Mouse (Mus musculus): ENCODE data around the gene Gimap1. TPM values are rescaled to one million over a fixed set of nuclear protein-coding genes. Genes with fewer than 3 reads are reported as not detected.

The Gimap1 gene
- polyA plus RNA-seq, 1 experiment from 2014 or later: 6.1 TPM

DNA sequence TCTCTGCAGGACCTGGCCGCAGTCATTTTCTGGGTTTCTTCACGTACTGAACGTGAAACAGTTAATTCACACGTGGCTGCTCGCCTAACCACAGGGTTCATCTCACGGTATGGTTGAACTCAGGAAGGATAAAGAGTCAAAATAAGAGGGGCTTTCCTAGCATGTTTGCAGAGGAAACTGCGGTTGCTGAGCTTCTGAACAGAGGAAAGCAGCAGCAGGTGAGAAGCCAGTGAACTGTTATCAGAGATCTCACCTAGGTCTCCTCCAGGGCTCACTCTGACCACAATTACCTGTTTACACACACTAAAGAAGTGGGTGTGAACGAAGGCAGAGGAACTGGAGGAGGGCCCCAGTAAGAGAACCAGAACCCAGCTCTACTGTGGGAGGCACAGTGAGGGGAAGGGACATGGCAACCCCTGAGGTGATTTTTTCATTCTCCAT, 6.0 kb upstream of the Gimap1 start:
- WGBS: 53% methylated on average over 8 of the region's 8 CpGs
- DNase-seq (ENCODE audit: low spot score) (no peak), ATAC-seq (ENCODE audit: low FRiP score) (no peak)
- no peaks in the 10 kb centered on the region for H3K4me1 ChIP-seq (replicated peaks; ENCODE audit: control insufficient read depth, insufficient read depth, low read length)
- H3K36me3 ChIP-seq (ENCODE audit: control insufficient read depth, insufficient read depth, low read length): no peaks in the 10 kb centered on the region
- no peak overlapping the region for H3K4me3 ChIP-seq (ENCODE audit: low read depth, low read length)
- H3K9me3 ChIP-seq (ENCODE audit: control insufficient read depth, low read length): no peaks in the 10 kb centered on the region
- no peak overlapping the region for H3K9ac ChIP-seq (ENCODE audit: low read depth, low read length)
- H3K27me3 ChIP-seq (ENCODE audit: control insufficient read depth, insufficient read depth, low read length): no peaks in the 10 kb centered on the region
- H3K4me2 ChIP-seq (replicated peaks; ENCODE audit: low read depth, low read length): no peak overlapping the region
- H3K27ac ChIP-seq (ENCODE audit: low read depth, low read length): no peak overlapping the region

DNA sequence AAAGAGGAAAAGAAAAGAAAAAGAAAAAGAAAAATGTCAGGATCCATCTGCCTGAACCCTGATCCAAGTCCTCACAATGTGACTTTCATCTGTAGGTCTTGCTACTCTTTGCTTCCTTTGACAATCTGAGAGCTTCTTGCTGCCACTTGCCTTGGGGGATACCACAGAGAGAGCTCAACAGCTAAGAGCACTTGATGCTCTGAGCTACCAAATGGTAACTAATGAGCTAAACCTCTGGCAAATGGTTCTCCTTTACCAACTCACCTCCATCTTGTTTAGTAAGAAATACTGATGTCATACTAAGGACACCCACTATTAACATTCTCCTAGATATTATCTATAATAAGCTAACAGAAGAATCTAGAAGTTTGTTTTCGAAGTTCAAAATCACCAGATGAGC, 5.2 kb upstream of the Gimap1 start:
- Histone ChIP-seq H3K9ac (ENCODE audit: low read depth, low read length) (no peak overlapping the region), H3K4me3 (ENCODE audit: low read depth, low read length) (no peak overlapping the region), H3K27me3 (ENCODE audit: control insufficient read depth, insufficient read depth, low read length) (no peaks in the 10 kb centered on the region), H3K36me3 (ENCODE audit: control insufficient read depth, insufficient read depth, low read length) (no peaks in the 10 kb centered on the region), H3K27ac (ENCODE audit: low read depth, low read length) (no peak overlapping the region), H3K4me1 (replicated peaks; ENCODE audit: control insufficient read depth, insufficient read depth, low read length) (no peaks in the 10 kb centered on the region), H3K9me3 (ENCODE audit: control insufficient read depth, low read length) (no peaks in the 10 kb centered on the region), H3K4me2 (replicated peaks; ENCODE audit: low read depth, low read length) (no peak overlapping the region)
- no peak for ATAC-seq (ENCODE audit: low FRiP score)
- WGBS: 80% methylated on average over 1 of the region's 1 CpGs
- no peak for DNase-seq (ENCODE audit: low spot score)

DNA sequence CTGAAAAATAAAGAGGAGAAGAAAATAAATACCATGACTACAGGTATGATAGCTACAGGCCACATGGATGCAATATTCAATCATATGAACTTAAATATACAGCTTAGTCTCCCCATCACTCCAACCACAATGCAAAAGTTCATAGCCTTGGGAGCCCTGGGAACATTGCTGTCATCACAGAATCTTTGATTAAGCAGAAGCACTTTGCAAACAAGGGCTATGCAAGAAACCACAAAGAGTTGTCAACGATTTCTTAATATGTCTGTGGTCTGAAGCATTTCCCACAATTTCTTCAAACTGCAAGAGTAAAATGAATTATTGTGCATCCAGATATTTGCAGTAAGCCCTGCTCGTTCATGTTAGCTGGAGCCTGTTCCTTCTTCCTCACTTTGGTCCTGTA, 1.8 kb upstream of the Gimap1 start:
- Histone ChIP-seq H3K9me3 (ENCODE audit: control insufficient read depth, low read length) (no peaks in the 10 kb centered on the region), H3K9ac (ENCODE audit: low read depth, low read length) (no peak overlapping the region), H3K4me2 (replicated peaks; ENCODE audit: low read depth, low read length) (no peak overlapping the region), H3K27ac (ENCODE audit: low read depth, low read length) (no peak overlapping the region), H3K27me3 (ENCODE audit: control insufficient read depth, insufficient read depth, low read length) (peaks cover 4% of the 10 kb centered on the region; the same call in 1 of the 2 replicates), H3K4me1 (replicated peaks; ENCODE audit: control insufficient read depth, insufficient read depth, low read length) (no peaks in the 10 kb centered on the region), H3K4me3 (ENCODE audit: low read depth, low read length) (no peak overlapping the region), H3K36me3 (ENCODE audit: control insufficient read depth, insufficient read depth, low read length) (no peaks in the 10 kb centered on the region)
- no peak for DNase-seq (ENCODE audit: low spot score)
- WGBS: 74% methylated on average over 2 of the region's 2 CpGs
- no peak for ATAC-seq (ENCODE audit: low FRiP score)

DNA sequence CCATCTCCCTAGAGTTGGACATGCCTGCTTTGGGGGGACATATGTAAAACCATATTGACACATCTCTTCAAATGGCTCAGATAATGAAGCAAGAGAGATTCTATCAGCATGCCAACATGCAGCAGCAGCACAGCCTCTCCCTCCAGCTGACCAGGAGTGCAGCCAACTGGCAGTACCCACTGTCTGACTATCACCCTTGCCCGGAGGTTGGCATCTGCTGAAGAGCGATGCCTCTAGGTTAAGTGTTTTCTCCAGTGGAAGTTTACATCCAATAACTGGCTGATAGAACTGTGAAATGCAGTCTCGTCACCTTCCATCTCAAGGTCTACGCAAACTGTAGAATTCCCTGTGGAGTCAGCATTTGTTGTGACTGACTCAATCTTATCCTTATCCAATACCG, 1.2 kb upstream of the Gimap1 start:
- 90% methylated on average over 5 of the region's 5 CpGs for WGBS
- Histone ChIP-seq H3K4me3 (ENCODE audit: low read depth, low read length) (no peak overlapping the region), H3K36me3 (ENCODE audit: control insufficient read depth, insufficient read depth, low read length) (no peaks in the 10 kb centered on the region), H3K27ac (ENCODE audit: low read depth, low read length) (no peak overlapping the region), H3K9me3 (ENCODE audit: control insufficient read depth, low read length) (no peaks in the 10 kb centered on the region), H3K27me3 (ENCODE audit: control insufficient read depth, insufficient read depth, low read length) (peaks cover 10% of the 10 kb centered on the region), H3K4me2 (replicated peaks; ENCODE audit: low read depth, low read length) (no peak overlapping the region), H3K4me1 (replicated peaks; ENCODE audit: control insufficient read depth, insufficient read depth, low read length) (no peaks in the 10 kb centered on the region; the same call in 1 of the 2 replicates), H3K9ac (ENCODE audit: low read depth, low read length) (no peak overlapping the region)
- no peak for ATAC-seq (ENCODE audit: low FRiP score)
- no peak for DNase-seq (ENCODE audit: low spot score)

DNA sequence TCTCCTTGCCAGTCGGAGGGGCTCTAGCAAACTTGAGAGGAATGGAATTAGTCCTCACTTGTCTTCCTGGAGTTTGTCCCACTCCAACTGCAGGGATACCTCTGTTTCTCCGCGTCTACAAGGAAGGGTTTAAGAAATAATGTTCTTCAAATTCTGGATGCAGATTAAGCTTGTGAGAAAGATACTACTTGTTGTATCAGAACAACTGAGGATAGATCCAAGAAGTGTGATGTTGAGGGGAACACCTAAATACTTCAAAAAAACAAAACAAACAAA, 864 bp downstream of the Gimap1 start:
- H3K9me3 ChIP-seq (ENCODE audit: control insufficient read depth, low read length): no peaks in the 10 kb centered on the region
- H3K36me3 ChIP-seq (ENCODE audit: control insufficient read depth, insufficient read depth, low read length): no peaks in the 10 kb centered on the region
- H3K4me2 ChIP-seq (replicated peaks; ENCODE audit: low read depth, low read length): no peak overlapping the region
- ATAC-seq (ENCODE audit: low FRiP score) (no peak), DNase-seq (ENCODE audit: low spot score) (no peak)
- H3K27me3 ChIP-seq (ENCODE audit: control insufficient read depth, insufficient read depth, low read length): peaks cover 15% of the 10 kb centered on the region
- no peaks in the 10 kb centered on the region; the same call in 1 of the 2 replicates for H3K4me1 ChIP-seq (replicated peaks; ENCODE audit: control insufficient read depth, insufficient read depth, low read length)
- no peak overlapping the region for H3K4me3 ChIP-seq (ENCODE audit: low read depth, low read length)
- 92% methylated on average over 3 of the region's 3 CpGs for WGBS
- H3K27ac ChIP-seq (ENCODE audit: low read depth, low read length): no peak overlapping the region
- no peak overlapping the region for H3K9ac ChIP-seq (ENCODE audit: low read depth, low read length)

DNA sequence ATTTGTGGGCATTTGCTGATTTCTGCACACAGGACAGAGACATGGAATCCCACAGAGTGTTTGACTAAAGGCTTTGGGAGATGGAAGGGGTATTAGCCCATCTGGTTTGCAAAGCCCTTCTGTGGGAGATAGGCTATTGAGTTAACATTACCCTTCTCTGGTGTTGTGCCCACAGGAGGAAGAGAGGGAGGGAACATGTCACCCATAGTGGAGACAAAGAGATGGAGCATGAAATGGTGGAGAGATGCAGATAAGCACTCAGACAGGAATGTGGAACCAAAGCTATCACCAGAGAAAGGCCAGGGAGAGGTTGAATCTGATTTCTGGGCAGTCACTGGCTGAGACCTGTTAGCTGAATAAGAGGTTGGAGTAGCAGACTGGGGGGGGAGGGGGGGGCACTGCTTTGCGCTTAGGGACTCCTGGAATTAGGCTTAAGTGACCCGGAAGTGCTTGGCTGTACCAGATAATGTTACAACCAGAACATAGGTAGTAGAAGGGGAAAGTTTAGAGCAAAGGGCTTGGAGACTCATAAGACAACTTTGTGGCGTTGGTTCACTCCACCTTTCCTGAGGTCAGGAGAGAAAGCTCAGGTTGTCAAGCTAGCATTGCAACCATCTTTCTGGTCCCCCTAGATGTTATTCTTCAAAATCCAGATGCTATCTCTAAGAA, 1.8 kb downstream of the Gimap1 start:
- Histone ChIP-seq H3K9ac (ENCODE audit: low read depth, low read length) (no peak overlapping the region), H3K4me2 (replicated peaks; ENCODE audit: low read depth, low read length) (no peak overlapping the region), H3K4me3 (ENCODE audit: low read depth, low read length) (no peak overlapping the region), H3K36me3 (ENCODE audit: control insufficient read depth, insufficient read depth, low read length) (no peaks in the 10 kb centered on the region), H3K9me3 (ENCODE audit: control insufficient read depth, low read length) (no peaks in the 10 kb centered on the region), H3K4me1 (replicated peaks; ENCODE audit: control insufficient read depth, insufficient read depth, low read length) (no peaks in the 10 kb centered on the region; the same call in 1 of the 2 replicates), H3K27ac (ENCODE audit: low read depth, low read length) (no peak overlapping the region), H3K27me3 (ENCODE audit: control insufficient read depth, insufficient read depth, low read length) (peaks cover 15% of the 10 kb centered on the region)
- ATAC-seq (ENCODE audit: low FRiP score) (no peak), DNase-seq (ENCODE audit: low spot score) (no peak)
- WGBS: 69% methylated on average over 3 of the region's 3 CpGs

DNA sequence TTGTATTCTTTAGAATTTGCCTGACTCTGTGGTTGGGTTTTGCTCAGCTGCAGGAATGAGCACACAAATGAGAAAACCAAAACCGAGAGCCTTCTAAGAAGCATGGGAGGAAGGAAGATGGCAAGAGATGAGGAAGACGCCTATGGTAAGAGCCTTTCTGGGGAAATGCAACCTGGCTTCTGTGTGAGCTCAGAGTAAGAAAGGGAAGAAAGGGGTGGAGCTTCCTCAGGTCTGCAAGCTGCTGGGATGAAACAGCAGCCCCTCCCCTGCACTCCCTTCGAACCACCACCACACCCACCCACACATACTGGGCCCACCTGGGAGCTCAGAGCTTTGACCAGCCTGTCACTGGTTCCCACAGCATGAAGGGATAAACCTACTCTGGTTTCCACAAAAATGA, 2.4 kb downstream of the Gimap1 start:
- WGBS: 36% methylated on average over 3 of the region's 3 CpGs
- H3K36me3 ChIP-seq (ENCODE audit: control insufficient read depth, insufficient read depth, low read length): no peaks in the 10 kb centered on the region
- no peak for ATAC-seq (ENCODE audit: low FRiP score)
- peaks cover 15% of the 10 kb centered on the region for H3K27me3 ChIP-seq (ENCODE audit: control insufficient read depth, insufficient read depth, low read length)
- no peaks in the 10 kb centered on the region for H3K9me3 ChIP-seq (ENCODE audit: control insufficient read depth, low read length)
- H3K27ac ChIP-seq (ENCODE audit: low read depth, low read length): no peak overlapping the region
- DNase-seq (ENCODE audit: low spot score): no peak
- H3K4me2 ChIP-seq (replicated peaks; ENCODE audit: low read depth, low read length): no peak overlapping the region
- H3K4me1 ChIP-seq (replicated peaks; ENCODE audit: control insufficient read depth, insufficient read depth, low read length): no peaks in the 10 kb centered on the region; the same call in 1 of the 2 replicates
- no peak overlapping the region for H3K9ac ChIP-seq (ENCODE audit: low read depth, low read length)
- no peak overlapping the region for H3K4me3 ChIP-seq (ENCODE audit: low read depth, low read length)

DNA sequence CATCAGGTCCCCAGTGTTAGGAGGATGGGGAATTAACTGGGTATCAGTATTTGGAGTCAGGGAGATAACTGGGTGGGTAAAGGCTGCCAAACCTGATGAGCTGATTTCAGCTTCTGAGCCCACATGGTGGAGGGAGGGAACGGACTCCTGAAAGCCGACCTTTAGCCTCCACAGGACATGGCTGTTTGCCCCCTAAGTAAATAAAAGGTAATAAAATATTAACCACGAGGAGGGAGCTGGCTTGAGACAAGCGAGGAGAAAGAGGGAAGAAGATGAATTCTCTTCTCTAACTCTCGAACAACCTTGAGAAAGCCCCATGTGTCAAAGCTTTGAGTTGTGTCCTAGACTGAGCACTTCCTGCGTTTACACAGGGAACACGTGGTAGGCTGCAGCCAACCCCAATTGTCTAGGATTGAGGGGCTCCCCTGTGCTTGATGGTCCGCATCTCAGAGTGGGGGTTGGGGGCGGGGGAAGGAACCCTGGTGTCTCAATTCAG, 2.9 kb downstream of the Gimap1 start:
- no peak overlapping the region for H3K27ac ChIP-seq (ENCODE audit: low read depth, low read length)
- no peak for DNase-seq (ENCODE audit: low spot score)
- no peaks in the 10 kb centered on the region; the same call in 1 of the 2 replicates for H3K4me1 ChIP-seq (replicated peaks; ENCODE audit: control insufficient read depth, insufficient read depth, low read length)
- no peak overlapping the region for H3K4me2 ChIP-seq (replicated peaks; ENCODE audit: low read depth, low read length)
- H3K9me3 ChIP-seq (ENCODE audit: control insufficient read depth, low read length): no peaks in the 10 kb centered on the region
- H3K9ac ChIP-seq (ENCODE audit: low read depth, low read length): no peak overlapping the region
- peaks cover 15% of the 10 kb centered on the region for H3K27me3 ChIP-seq (ENCODE audit: control insufficient read depth, insufficient read depth, low read length)
- ATAC-seq (ENCODE audit: low FRiP score): no peak
- no peak overlapping the region for H3K4me3 ChIP-seq (ENCODE audit: low read depth, low read length)
- 32% methylated on average over 9 of the region's 9 CpGs for WGBS
- no peaks in the 10 kb centered on the region for H3K36me3 ChIP-seq (ENCODE audit: control insufficient read depth, insufficient read depth, low read length)
